Mouse (Mus musculus) liver, embryonic 14.5 days (tissue): Measurements from ENCODE around the gene Mical2.

Experiments used
- CTCF ChIP-seq: IDR thresholded peaks from 2 replicates; pipeline ENCODE4 v1.5.1; 2016; ENCODE audit warnings: antibody characterized with exemption, low read depth, control low read depth
- EP300 ChIP-seq: IDR thresholded peaks from 2 replicates; pipeline ENCODE4 v1.6.1; 2016; ENCODE audit warnings: antibody characterized with exemption, low read depth

DNA sequence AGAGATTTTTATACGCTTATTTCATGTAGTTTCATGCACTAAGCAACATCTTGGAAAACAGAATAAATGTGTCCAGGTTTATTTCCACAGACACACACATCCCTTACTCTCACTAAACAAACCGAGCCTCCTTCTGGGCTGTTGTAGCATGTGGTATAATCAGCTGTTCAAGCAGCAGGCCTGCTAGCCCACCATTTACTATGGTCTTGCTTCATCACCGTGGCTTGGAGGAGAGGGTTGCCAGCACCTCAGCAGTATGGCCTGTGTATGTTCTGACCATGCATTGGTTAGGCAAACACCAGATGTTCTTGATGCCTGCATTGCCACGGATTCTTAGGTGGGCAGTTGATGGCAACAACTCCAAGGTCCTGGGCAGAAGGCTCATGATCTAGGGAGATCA is 232.3 kb downstream of the Mical2 start:
- TF ChIP-seq EP300: no peak
- TF ChIP-seq CTCF: no peak
